Mouse (Mus musculus): ENCODE measurements at regions not wholly inside any gene's neighbourhood (a gene's known extent, or its start where the extent isn't known, plus 50 kb on each side); places are given as distances from the start of the nearest gene placed in this dataset.

- TF ChIP-seq CTCF (conservative IDR thresholded peaks at IDR 0.05; ENCODE audit: low read length) (no peak), NANOG (IDR thresholded peaks at IDR 0.05; ENCODE audit: borderline replicate concordance, low read length) (no peak), POU5F1 (IDR thresholded peaks at IDR 0.05; ENCODE audit: borderline replicate concordance, low read length) (no peak)
These were observed 123.5 kb downstream of the Hlx start for GRCm38 (mm10) chr1:184608938-184609337.
